Mouse (Mus musculus) embryonic facial prominence, embryonic 12.5 days (tissue): ENCODE results near the gene Bmi1. TPM values are rescaled to one million over a fixed set of nuclear protein-coding genes. Genes with fewer than 3 reads are reported as not detected.
A peak's percentile ranks its signal among the peaks of the same experiment; 100 is the strongest.

ENCODE experiments used
- ATAC-seq: fragments of 200-750 bp; cut with Nextera tagmentation; 2 replicates; pipeline ENCODE4 v1.8.0; 2017; ENCODE audit not compliant: insufficient number of reproducible peaks, insufficient read depth, low FRiP score, low TSS enrichment
- H3K27ac ChIP-seq: fragments of 300-500 bp; sonication (generic); 2 replicates; pipeline ENCODE4 v1.5.1; 2016; ENCODE audit warnings: mild to moderate bottlenecking
- H3K27me3 ChIP-seq: fragments of 300-500 bp; sonication (generic); 2 replicates; pipeline ENCODE4 v1.6.1; 2016; ENCODE audit warnings: mild to moderate bottlenecking, moderate library complexity
- H3K36me3 ChIP-seq: fragments of 300-500 bp; sonication (generic); 2 replicates; pipeline ENCODE4 v1.6.1; 2016; ENCODE audit warnings: mild to moderate bottlenecking
- H3K4me1 ChIP-seq: fragments of 300-500 bp; sonication (generic); 2 replicates; pipeline ENCODE4 v1.6.1; 2016
- H3K4me2 ChIP-seq: fragments of 300-500 bp; sonication (generic); replicated peaks from 2 replicates; pipeline ENCODE4 v1.6.1; 2016; ENCODE audit warnings: mild to moderate bottlenecking, moderate library complexity
- H3K4me3 ChIP-seq: fragments of 300-500 bp; sonication (generic); 2 replicates; pipeline ENCODE4 v1.5.1; 2016; ENCODE audit warnings: mild to moderate bottlenecking
- H3K9ac ChIP-seq: fragments of 300-500 bp; sonication (generic); 2 replicates; pipeline ENCODE4 v1.6.1; 2016; ENCODE audit warnings: mild to moderate bottlenecking, moderate library complexity
- H3K9me3 ChIP-seq: fragments of 300-500 bp; sonication (generic); 2 replicates; pipeline ENCODE4 v1.6.1; 2016; ENCODE audit warnings: mild to moderate bottlenecking, moderate library complexity
- WGBS: fragments of 180-500 bp; shearing (Covaris S2); methylation state at CpG from one replicate; pipeline ENCODE4 v1.1.7; 2016; 5-methylcytosine and 5-hydroxymethylcytosine counted together
- polyA plus RNA-seq: library from polyadenylated mRNA; unstranded; fragments of >200 nt; fragmentation: Nextera tagmentation; extraction: Ambion mirVana; gene quantifications from 2 replicates; pipeline ENCODE4 v1.2.1, GENCODE M21; 2016

Gene Bmi1
- polyA plus RNA-seq, result 32.3 and 34.3 TPM in 2 replicates

DNA sequence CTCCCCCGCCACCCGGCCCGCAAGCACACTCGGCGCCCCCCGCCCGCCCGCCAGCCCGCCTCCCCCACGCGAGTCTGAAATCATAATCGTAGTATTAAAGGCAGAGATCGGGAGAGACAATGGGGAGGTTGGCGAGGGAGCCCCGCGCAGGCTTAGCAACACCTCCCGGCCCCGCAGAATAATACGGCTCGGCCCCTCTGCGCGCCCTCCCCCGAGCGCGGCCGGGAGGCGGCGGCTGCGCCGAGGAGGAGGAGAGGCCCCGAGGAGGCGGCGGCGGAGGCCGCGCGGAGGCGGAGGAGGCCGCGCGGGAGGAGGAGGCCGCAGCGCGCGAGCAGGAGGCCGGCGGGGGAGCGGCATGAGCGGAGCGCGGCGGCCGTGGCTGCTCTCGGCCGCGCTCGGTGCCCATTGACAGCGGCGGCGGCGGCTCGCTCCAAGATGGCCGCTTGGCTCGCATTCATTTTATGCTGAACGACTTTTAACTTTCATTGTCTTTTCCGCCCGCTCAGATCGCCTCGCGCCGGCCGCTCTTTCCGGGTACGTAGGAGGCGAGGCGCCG, at the start of gene Bmi1:
Bmi1 (plus strand) TSS at position 83 of the 556 bp plus-strand sequence.
- Histone ChIP-seq H3K36me3 (no peaks in the 10 kb centered on the region), H3K4me2 (peak within 1 kb of the TSS; percentile 78), H3K9me3 (no peaks in the 10 kb centered on the region), H3K27ac (peak within 1 kb of the TSS; percentile 91), H3K9ac (peak within 1 kb of the TSS; percentile 87), H3K4me3 (peak within 1 kb of the TSS; percentile 89), H3K27me3 (peaks cover 10% of the 10 kb centered on the region; the same call in 1 of the 2 replicates), H3K4me1 (peaks cover 34% of the 10 kb centered on the region)
- ATAC-seq, result peak; percentile 76
- WGBS, result under 1% methylated on average over 66 of the region's 77 CpGs

DNA sequence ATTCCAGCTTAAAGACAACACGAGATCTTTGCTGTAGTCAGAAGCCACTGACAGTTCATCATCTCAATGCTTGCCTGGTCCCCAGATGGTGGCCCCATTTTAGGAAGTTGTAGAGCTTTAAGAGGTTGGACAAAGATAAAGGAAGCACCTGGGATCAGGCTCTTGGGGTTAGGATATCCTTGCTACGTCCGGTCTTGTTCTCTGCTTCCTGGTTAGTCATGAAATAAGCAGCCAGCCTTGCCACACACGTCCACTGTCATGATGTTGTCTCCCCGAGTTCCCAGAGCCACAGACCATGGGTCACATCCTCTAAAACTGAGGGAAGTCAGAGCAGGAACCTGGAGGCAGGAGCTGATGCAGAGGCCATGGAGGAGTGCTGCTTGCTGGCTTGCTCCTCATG, 46.3 kb upstream of the Bmi1 start:
- H3K4me2 ChIP-seq, result no peak overlapping the region
- H3K36me3 ChIP-seq, result no peaks in the 10 kb centered on the region
- 76% methylated on average over 5 of the region's 5 CpGs for WGBS
- H3K27me3 ChIP-seq, result no peaks in the 10 kb centered on the region
- no peaks in the 10 kb centered on the region for H3K9me3 ChIP-seq
- no peak overlapping the region for H3K9ac ChIP-seq
- H3K4me3 ChIP-seq, result no peak overlapping the region
- H3K27ac ChIP-seq, result no peak overlapping the region
- H3K4me1 ChIP-seq, result no peaks in the 10 kb centered on the region
- no peak for ATAC-seq

- H3K9me3 ChIP-seq, result no peaks in the 10 kb centered on the region
- 92% methylated on average over 8 of the region's 8 CpGs for WGBS
- no peak for ATAC-seq
Measured at GRCm38 (mm10) chr2:18635052-18635451, 41.8 kb upstream of the Bmi1 start.

DNA sequence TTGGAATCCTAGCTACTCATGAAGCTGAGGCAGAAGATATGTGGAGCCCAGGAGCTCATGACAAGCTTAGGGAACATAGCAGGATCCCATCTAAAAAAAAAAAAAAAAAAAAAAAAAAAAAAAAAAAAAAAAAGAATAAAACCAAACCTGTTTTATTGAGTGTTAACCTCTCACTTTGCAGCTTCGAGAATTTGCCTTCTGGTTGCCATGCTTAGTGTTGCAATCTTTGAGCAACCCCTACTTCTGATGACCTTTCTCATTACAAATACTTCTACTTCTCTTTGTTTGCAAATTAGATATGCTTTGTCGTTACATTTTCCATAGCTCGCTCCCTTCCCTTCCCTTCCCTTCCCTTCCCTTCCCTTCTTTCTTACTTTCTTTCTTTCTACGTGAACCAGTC, 28.3 kb upstream of the Bmi1 start:
- Histone ChIP-seq H3K4me2 (no peak overlapping the region), H3K36me3 (no peaks in the 10 kb centered on the region), H3K4me3 (no peak overlapping the region), H3K9ac (no peak overlapping the region), H3K27ac (no peak overlapping the region), H3K4me1 (no peaks in the 10 kb centered on the region), H3K9me3 (no peaks in the 10 kb centered on the region), H3K27me3 (no peaks in the 10 kb centered on the region)
- 85% methylated on average over 4 of the region's 4 CpGs for WGBS
- ATAC-seq, result no peak

More at GRCm38 (mm10) chr2:18635052-18635451, 41.8 kb upstream of the Bmi1 start:
- H3K36me3 ChIP-seq, result no peaks in the 10 kb centered on the region
- H3K4me3 ChIP-seq, result no peak overlapping the region
- H3K4me1 ChIP-seq, result no peaks in the 10 kb centered on the region
- H3K27ac ChIP-seq, result no peak overlapping the region
- no peaks in the 10 kb centered on the region for H3K27me3 ChIP-seq
- H3K9ac ChIP-seq, result no peak overlapping the region
- no peak overlapping the region for H3K4me2 ChIP-seq

- H3K27ac ChIP-seq, result no peak overlapping the region
- no peaks in the 10 kb centered on the region for H3K4me1 ChIP-seq
- H3K4me3 ChIP-seq, result no peak overlapping the region
- 72% methylated on average over 5 of the region's 5 CpGs for WGBS
- no peaks in the 10 kb centered on the region for H3K9me3 ChIP-seq
- no peak overlapping the region for H3K4me2 ChIP-seq
- H3K27me3 ChIP-seq, result no peaks in the 10 kb centered on the region
- no peak for ATAC-seq
- H3K36me3 ChIP-seq, result no peaks in the 10 kb centered on the region
- no peak overlapping the region for H3K9ac ChIP-seq
Measured at GRCm38 (mm10) chr2:18654821-18655220, 22.0 kb upstream of the Bmi1 start.

- no peak overlapping the region for H3K27ac ChIP-seq
- H3K36me3 ChIP-seq, result no peaks in the 10 kb centered on the region
- H3K4me2 ChIP-seq, result no peak overlapping the region
- no peaks in the 10 kb centered on the region for H3K4me1 ChIP-seq
- no peaks in the 10 kb centered on the region for H3K27me3 ChIP-seq
- ATAC-seq, result no peak
- WGBS, result 88% methylated on average over 3 of the region's 3 CpGs
- H3K9me3 ChIP-seq, result no peaks in the 10 kb centered on the region
- H3K4me3 ChIP-seq, result no peak overlapping the region
- no peak overlapping the region for H3K9ac ChIP-seq
Measured at GRCm38 (mm10) chr2:18664003-18664402, 12.8 kb upstream of the Bmi1 start.

DNA sequence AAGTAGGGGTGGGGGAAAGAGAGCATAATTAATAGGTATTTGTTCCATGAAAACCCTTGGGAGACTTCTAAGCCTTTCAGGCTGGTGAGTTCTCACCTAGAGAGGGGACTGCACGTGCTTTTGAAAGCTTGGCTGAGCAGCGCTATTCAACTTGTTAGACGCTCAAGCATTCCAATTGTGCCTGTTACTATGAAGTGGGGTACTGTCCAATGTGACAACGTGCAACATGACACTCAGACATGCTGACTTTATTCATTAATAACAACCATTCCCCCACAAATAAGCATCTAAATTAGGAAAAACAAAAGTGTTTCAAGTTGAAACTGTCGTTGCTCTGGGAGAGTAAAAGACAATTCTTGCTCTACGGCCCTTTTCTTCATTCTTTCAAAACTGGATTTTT, 5.8 kb upstream of the Bmi1 start:
- Histone ChIP-seq H3K9ac (no peak overlapping the region), H3K4me2 (no peak overlapping the region), H3K9me3 (no peaks in the 10 kb centered on the region), H3K36me3 (no peaks in the 10 kb centered on the region), H3K27ac (no peak overlapping the region), H3K4me1 (peaks cover 15% of the 10 kb centered on the region; the same call in 1 of the 2 replicates), H3K4me3 (no peak overlapping the region), H3K27me3 (no peaks in the 10 kb centered on the region; the same call in 1 of the 2 replicates)
- 10% methylated on average over 6 of the region's 6 CpGs for WGBS
- no peak for ATAC-seq

- Histone ChIP-seq H3K4me2 (peak within 1 kb of the TSS; percentile 81), H3K27me3 (no peaks in the 10 kb centered on the region; the same call in 1 of the 2 replicates), H3K4me3 (peak within 1 kb of the TSS; percentile 85), H3K9ac (peak within 1 kb of the TSS; percentile 98), H3K9me3 (no peaks in the 10 kb centered on the region), H3K36me3 (no peaks in the 10 kb centered on the region), H3K27ac (peak within 1 kb of the TSS; percentile 98), H3K4me1 (peaks cover 15% of the 10 kb centered on the region; the same call in 1 of the 2 replicates)
- WGBS, result under 1% methylated on average over 69 of the region's 91 CpGs
- peak; percentile 85 for ATAC-seq
Measured at GRCm38 (mm10) chr2:18672133-18672765, 4.6 kb upstream of the Bmi1 start, which contains the start of gene Commd3. Gene Commd3, plus strand, starts transcription at chr2:18672384.

GRCm38 (mm10) chr2:18672766-18673164, 4.1 kb upstream of the Bmi1 start:
- H3K27me3 ChIP-seq, result no peaks in the 10 kb centered on the region; the same call in 1 of the 2 replicates
- no peaks in the 10 kb centered on the region for H3K9me3 ChIP-seq
- H3K4me2 ChIP-seq, result peak overlapping the region; percentile 81
- WGBS, result under 1% methylated on average over 11 of the region's 11 CpGs
- no peaks in the 10 kb centered on the region for H3K36me3 ChIP-seq
- no peak for ATAC-seq
- peak overlapping the region; percentile 98 for H3K27ac ChIP-seq
- H3K4me3 ChIP-seq, result peak overlapping the region; percentile 85
- H3K9ac ChIP-seq, result peak overlapping the region; percentile 98
- peaks cover 15% of the 10 kb centered on the region; the same call in 1 of the 2 replicates for H3K4me1 ChIP-seq

GRCm38 (mm10) chr2:18673766-18674165, 3.1 kb upstream of the Bmi1 start:
- no peaks in the 10 kb centered on the region; the same call in 1 of the 2 replicates for H3K27me3 ChIP-seq
- H3K36me3 ChIP-seq, result no peaks in the 10 kb centered on the region
- H3K4me2 ChIP-seq, result 0 out of 2 replicates have a peak overlapping the region, but pooled peaks have one; percentile 13
- H3K27ac ChIP-seq, result no peak overlapping the region
- WGBS, result 28% methylated on average over 4 of the region's 4 CpGs
- ATAC-seq, result no peak
- no peak overlapping the region for H3K9ac ChIP-seq
- H3K9me3 ChIP-seq, result no peaks in the 10 kb centered on the region
- H3K4me3 ChIP-seq, result no peak overlapping the region
- H3K4me1 ChIP-seq, result peaks cover 20% of the 10 kb centered on the region; the same call in 1 of the 2 replicates

DNA sequence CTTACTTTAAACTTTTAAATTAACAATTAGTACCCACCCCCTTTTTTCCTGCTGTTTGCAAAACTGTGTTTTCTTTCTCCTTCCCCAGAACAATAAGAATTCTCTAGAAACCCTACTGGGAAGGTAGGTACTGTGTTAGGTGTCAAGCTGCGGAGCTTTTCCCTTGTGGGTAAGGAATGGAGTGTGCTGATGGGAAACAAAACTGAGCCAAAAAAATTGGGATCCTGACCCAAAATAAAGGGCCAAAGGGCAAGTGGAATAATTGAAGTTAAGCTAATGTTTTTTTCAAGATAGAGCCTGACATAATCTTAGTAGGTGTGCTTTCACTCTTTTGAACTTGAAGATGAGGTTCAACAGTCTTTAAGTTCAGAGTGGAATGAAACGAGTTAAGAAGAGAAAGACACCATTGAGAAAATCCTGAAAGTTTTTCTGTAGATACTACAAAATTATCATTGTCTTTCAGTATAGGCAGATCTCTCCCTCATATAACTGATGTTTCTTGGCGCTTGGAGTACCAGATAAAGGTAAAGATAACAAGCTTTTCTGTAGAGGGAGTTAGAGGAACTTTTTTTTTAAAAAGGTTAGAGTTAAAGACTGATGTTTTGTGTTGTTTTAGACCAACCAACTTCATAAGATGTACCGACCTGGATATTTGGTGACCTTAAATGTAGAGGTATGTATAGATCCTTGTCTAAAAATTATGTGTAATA, 2.5 kb upstream of the Bmi1 start:
- ATAC-seq, result no peak
- peaks cover 20% of the 10 kb centered on the region; the same call in 1 of the 2 replicates for H3K4me1 ChIP-seq
- H3K4me2 ChIP-seq, result 0 out of 2 replicates have a peak overlapping the region, but pooled peaks have one; percentile 13
- no peak overlapping the region for H3K4me3 ChIP-seq
- WGBS, result 29% methylated on average over 4 of the region's 4 CpGs
- no peak overlapping the region for H3K27ac ChIP-seq
- no peaks in the 10 kb centered on the region for H3K9me3 ChIP-seq
- no peaks in the 10 kb centered on the region; the same call in 1 of the 2 replicates for H3K27me3 ChIP-seq
- no peak overlapping the region for H3K9ac ChIP-seq
- no peaks in the 10 kb centered on the region for H3K36me3 ChIP-seq
